Mouse (Mus musculus) erythroblast, embryonic 14.5 days (primary cell): ENCODE measurements at regions not wholly inside any gene's neighbourhood (a gene's known extent, or its start where the extent isn't known, plus 50 kb on each side); places are given as distances from the start of the nearest gene placed in this dataset.

Source experiments
- GATA1 ChIP-seq: IDR thresholded peaks from 2 replicates; pipeline ENCODE4 v1.6.1; 2012; ENCODE audit warnings: low read length, inconsistent platforms, mixed read lengths
- TAL1 ChIP-seq: IDR thresholded peaks from 3 replicates; pipeline ENCODE4 v1.6.1; 2012; ENCODE audit warnings: low read length, inconsistent platforms, mixed read lengths

DNA sequence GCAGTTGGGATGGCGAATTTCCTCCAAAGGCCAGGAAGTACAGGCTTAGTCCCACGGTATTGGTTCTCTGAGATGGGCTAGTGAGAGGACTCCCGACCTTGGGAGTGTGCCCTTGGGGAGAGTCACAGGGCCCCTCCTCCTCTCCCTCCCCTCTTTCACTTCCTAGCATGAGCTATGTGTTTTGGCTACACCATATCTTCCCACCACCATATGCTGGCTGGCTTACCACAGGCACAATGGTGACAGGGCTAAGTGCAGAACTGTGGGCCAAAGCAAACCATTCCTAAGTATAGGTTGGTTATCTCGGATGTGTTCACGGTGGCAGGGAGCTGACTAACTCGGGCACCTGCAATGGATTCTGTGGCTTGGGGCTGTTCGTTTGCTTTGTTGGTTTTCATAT, 81.0 kb upstream of the Hes1 start:
- TF ChIP-seq GATA1 (no peak), TAL1 (no peak)
